In genomic region chr10:7323258-7323657, GRCm38 (mm10) we compare ENCODE assay signal across 13 mouse cellular contexts.
DNase-seq lines count a peak whose midpoint lies in the region; ATAC-seq and TF ChIP-seq lines count a peak whose summit lies in the region.
"Had no signal": no experiment of that assay in that cellular context is flagged by ENCODE, and none has a peak within 500 bp of the region (broad histone marks: within the 10 kb centered on the region; RNA-seq: fewer than 3 reads in every experiment).

No protein-coding gene starts in this region.

- H3K4me1 ChIP-seq in midbrain, embryonic 11.5 days (ENCODE audit: control insufficient read depth, insufficient read depth, low read length), result no peaks in the 10 kb centered on the region
- no peaks in the 10 kb centered on the region for H3K4me1 ChIP-seq in thymus, adult 2 months (replicated peaks; ENCODE audit: control insufficient read depth, insufficient read depth, low read length)
- H3K4me1 ChIP-seq: hindbrain, embryonic 13.5 days; midbrain, embryonic 13.5 days; neural tube, embryonic 12.5 days had no signal

- no peak overlapping the region for H3K4me3 ChIP-seq in midbrain, embryonic 11.5 days (ENCODE audit: low read depth, low read length)
- H3K4me3 ChIP-seq in thymus, adult 2 months (ENCODE audit: control insufficient read depth, insufficient read depth, low read length), result no peak overlapping the region
- H3K4me3 ChIP-seq: hindbrain, embryonic 13.5 days; midbrain, embryonic 13.5 days; neural tube, embryonic 12.5 days had no signal

- peak; percentile 7 for DNase-seq in adrenal gland, adult 2 months
- DNase-seq in adrenal gland, adult 8-10 months, result no peak
- peak; percentile 9 to 52 for DNase-seq in kidney, postnatal 25 days
- no peak for DNase-seq in kidney, adult 9 months
- DNase-seq in embryo, embryonic 11 days, result peak; percentile 3
- peak; percentile 23 for DNase-seq in lung, postnatal 25 days (ENCODE audit: low spot score)
- DNase-seq in midbrain, embryonic 11.5 days (ENCODE audit: low spot score, missing footprints), result no peak
- no peak for DNase-seq in thymus, adult 2 months

- no peak overlapping the region for H3K27ac ChIP-seq in midbrain, embryonic 11.5 days (ENCODE audit: low read depth, low read length)
- no peak overlapping the region for H3K27ac ChIP-seq in thymus, adult 2 months (ENCODE audit: control insufficient read depth, insufficient read depth, low read length)
- H3K27ac ChIP-seq: hindbrain, embryonic 13.5 days; liver, embryonic 14.5 days; midbrain, embryonic 13.5 days; neural tube, embryonic 12.5 days had no signal

- H3K27me3 ChIP-seq in midbrain, embryonic 11.5 days (ENCODE audit: control insufficient read depth, insufficient read depth, low read length), result no peaks in the 10 kb centered on the region
- no peaks in the 10 kb centered on the region for H3K27me3 ChIP-seq in thymus, adult 2 months (ENCODE audit: control insufficient read depth, insufficient read depth, low read length)
- H3K27me3 ChIP-seq: hindbrain, embryonic 13.5 days; midbrain, embryonic 13.5 days; neural tube, embryonic 12.5 days had no signal

- TF ChIP-seq POLR2A in thymus, adult 2 months (IDR thresholded peaks at IDR 0.05; ENCODE audit: control insufficient read depth, extremely low read depth, insufficient read depth, low read length, poor library complexity), result no peak

- H3K4me2 ChIP-seq in midbrain, embryonic 11.5 days, result no peak overlapping the region
- H3K4me2 ChIP-seq: hindbrain, embryonic 13.5 days; midbrain, embryonic 13.5 days; neural tube, embryonic 12.5 days had no signal

- no peak overlapping the region for H3K9ac ChIP-seq in midbrain, embryonic 11.5 days (ENCODE audit: low read length)
- H3K9ac ChIP-seq: hindbrain, embryonic 13.5 days; liver, embryonic 14.5 days; midbrain, embryonic 13.5 days; neural tube, embryonic 12.5 days had no signal

- TF ChIP-seq CTCF in thymus, adult 2 months (IDR thresholded peaks at IDR 0.05; ENCODE audit: borderline replicate concordance, control insufficient read depth, extremely low read depth, insufficient read depth, low read length, poor library complexity), result no peak

- no peaks in the 10 kb centered on the region for H3K36me3 ChIP-seq in midbrain, embryonic 11.5 days (ENCODE audit: control insufficient read depth, insufficient read depth, low read length)
- H3K36me3 ChIP-seq in thymus, adult 2 months (ENCODE audit: control insufficient read depth, insufficient read depth, low read length), result no peaks in the 10 kb centered on the region
- H3K36me3 ChIP-seq: hindbrain, embryonic 13.5 days; midbrain, embryonic 13.5 days; neural tube, embryonic 12.5 days had no signal

- ATAC-seq in midbrain, embryonic 11.5 days (ENCODE audit: low FRiP score), result no peak
- ATAC-seq: forebrain, embryonic 14.5 days; midbrain, embryonic 13.5 days had no signal

- 40% methylated on average over 3 of the region's 3 CpGs for WGBS in midbrain, embryonic 11.5 days
- WGBS in thymus, adult 2 months, result 60% methylated on average over 3 of the region's 3 CpGs

- H3K9me3 ChIP-seq in midbrain, embryonic 11.5 days (ENCODE audit: control insufficient read depth, low read length), result no peaks in the 10 kb centered on the region
- H3K9me3 ChIP-seq: hindbrain, embryonic 13.5 days; midbrain, embryonic 13.5 days; neural tube, embryonic 12.5 days had no signal

Comparison
In these comparisons a context has a peak if more than half of its experiments do, and no peak if none do; other contexts are left out.
1. DNase-seq: peak in adrenal gland, adult 2 months (single experiment), kidney, postnatal 25 days (2 of 2), embryo, embryonic 11 days (single experiment) and lung, postnatal 25 days (single experiment); none in adrenal gland, adult 8-10 months (single experiment), kidney, adult 9 months (single experiment), midbrain, embryonic 11.5 days (single experiment) and thymus, adult 2 months (single experiment).